ENCODE assay signal across 8 mouse cellular contexts in the genomic region with DNA sequence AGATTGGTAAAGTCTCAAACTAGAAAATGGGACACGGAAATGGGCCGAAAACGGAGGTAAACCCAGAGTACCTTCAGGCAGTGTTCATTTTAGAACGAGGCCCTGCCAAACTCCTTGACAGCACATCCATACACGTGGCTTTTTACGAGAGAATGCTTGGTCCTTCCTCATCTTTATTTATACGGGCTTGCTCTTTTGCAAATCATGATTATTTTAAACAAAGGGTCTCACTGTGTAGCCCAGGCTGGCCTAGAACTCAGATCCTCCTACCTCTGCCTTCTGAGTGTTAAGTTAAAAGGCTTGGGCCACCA. TPM values are rescaled to one million over a fixed set of nuclear protein-coding genes. Genes with fewer than 3 reads are reported as not detected.
A peak's percentile ranks its signal among the peaks of the same experiment; 100 is the strongest.
DNase-seq lines count a peak whose midpoint lies in the region; ATAC-seq and TF ChIP-seq lines count a peak whose summit lies in the region.

No protein-coding gene starts in this region.

- TF ChIP-seq POLR2A in kidney, adult 2 months (IDR thresholded peaks at IDR 0.05; ENCODE audit: low read depth, low read length) = no peak
- no peak for TF ChIP-seq POLR2A in bone marrow, adult 2 months (IDR thresholded peaks at IDR 0.05; ENCODE audit: borderline replicate concordance, control insufficient read depth, low read depth, low read length)

- intact Hi-C loops in left cerebral cortex, postnatal 10 days (cut with DNase I) = no loop called here

- no peaks in the 10 kb centered on the region for H3K9me3 ChIP-seq in hindbrain, embryonic 11.5 days (ENCODE audit: control insufficient read depth, low read length)
- H3K9me3 ChIP-seq in midbrain, embryonic 11.5 days (ENCODE audit: control insufficient read depth, low read length) = no peaks in the 10 kb centered on the region

- H3K27me3 ChIP-seq in kidney, adult 2 months (replicated peaks; ENCODE audit: control insufficient read depth, insufficient read depth, low read length) = no peaks in the 10 kb centered on the region
- no peaks in the 10 kb centered on the region for H3K27me3 ChIP-seq in hindbrain, embryonic 11.5 days (ENCODE audit: control insufficient read depth, insufficient read depth, low read length)
- no peaks in the 10 kb centered on the region for H3K27me3 ChIP-seq in midbrain, embryonic 11.5 days (ENCODE audit: control insufficient read depth, insufficient read depth, low read length)

- ATAC-seq in hindbrain, embryonic 11.5 days (ENCODE audit: low FRiP score) = no peak
- no peak for ATAC-seq in midbrain, embryonic 11.5 days (ENCODE audit: low FRiP score)

- peak overlapping the region; percentile 86 for H3K4me3 ChIP-seq in kidney, adult 2 months (ENCODE audit: insufficient read depth, low read depth, low read length)
- H3K4me3 ChIP-seq in bone marrow, adult 2 months (replicated peaks; ENCODE audit: control insufficient read depth, low read depth, low read length) = peak overlapping the region; percentile 81
- H3K4me3 ChIP-seq in hindbrain, embryonic 11.5 days (ENCODE audit: low read depth, low read length) = peak overlapping the region; percentile 94
- H3K4me3 ChIP-seq in midbrain, embryonic 11.5 days (ENCODE audit: low read depth, low read length) = peak overlapping the region; percentile 85

- no peak for TF ChIP-seq CTCF in kidney, adult 2 months (conservative IDR thresholded peaks at IDR 0.05; ENCODE audit: insufficient read depth, insufficient read length, low read depth, low read length)
- TF ChIP-seq CTCF in bone marrow, adult 2 months (IDR thresholded peaks at IDR 0.05; ENCODE audit: control insufficient read depth, insufficient read depth, low read length) = no peak

- WGBS in kidney, adult 2 months = 0% methylated on average over 7 of the region's 7 CpGs
- under 1% methylated on average over 7 of the region's 7 CpGs for WGBS in bone marrow, adult 2 months
- 1% methylated on average over 7 of the region's 7 CpGs for WGBS in hindbrain, embryonic 11.5 days
- WGBS in midbrain, embryonic 11.5 days = 0% methylated on average over 7 of the region's 7 CpGs

- peaks cover 1% of the 10 kb centered on the region; the same call in 1 of the 2 replicates for H3K36me3 ChIP-seq in kidney, adult 2 months (ENCODE audit: control insufficient read depth, insufficient read depth, low read length)
- H3K36me3 ChIP-seq in hindbrain, embryonic 11.5 days (ENCODE audit: control insufficient read depth, insufficient read depth, low read length) = peaks cover 5% of the 10 kb centered on the region; the same call in 1 of the 2 replicates
- H3K36me3 ChIP-seq in midbrain, embryonic 11.5 days (ENCODE audit: control insufficient read depth, insufficient read depth, low read length) = peaks cover 20% of the 10 kb centered on the region

- H3K4me2 ChIP-seq in hindbrain, embryonic 11.5 days (replicated peaks; ENCODE audit: low read depth, low read length) = peak overlapping the region; percentile 91
- peak overlapping the region; percentile 89 for H3K4me2 ChIP-seq in midbrain, embryonic 11.5 days

- peaks cover 7% of the 10 kb centered on the region; the same call in 1 of the 2 replicates for H3K4me1 ChIP-seq in kidney, adult 2 months (ENCODE audit: control insufficient read depth, insufficient read depth, low read length)
- H3K4me1 ChIP-seq in bone marrow, adult 2 months (ENCODE audit: control insufficient read depth, insufficient read depth, low read length) = no peaks in the 10 kb centered on the region
- no peaks in the 10 kb centered on the region for H3K4me1 ChIP-seq in hindbrain, embryonic 11.5 days (replicated peaks; ENCODE audit: control insufficient read depth, insufficient read depth, low read length)
- H3K4me1 ChIP-seq in midbrain, embryonic 11.5 days (ENCODE audit: control insufficient read depth, insufficient read depth, low read length) = peaks cover 6% of the 10 kb centered on the region

- H3K9ac ChIP-seq in hindbrain, embryonic 11.5 days (ENCODE audit: low read depth, low read length) = peak overlapping the region; percentile 80
- H3K9ac ChIP-seq in midbrain, embryonic 11.5 days (ENCODE audit: low read length) = peak overlapping the region; percentile 83

- no peak overlapping the region for H3K27ac ChIP-seq in kidney, adult 2 months (ENCODE audit: insufficient read depth, low read depth, low read length)
- peak overlapping the region; percentile 43; the same call in 1 of the 2 replicates for H3K27ac ChIP-seq in bone marrow, adult 2 months (ENCODE audit: control insufficient read depth, insufficient read depth, low read depth, low read length, poor library complexity)
- 0 out of 2 replicates have a peak overlapping the region, but pooled peaks have one; percentile 82 for H3K27ac ChIP-seq in hindbrain, embryonic 11.5 days (ENCODE audit: low read depth, low read length)
- peak overlapping the region; percentile 44; the same call in 1 of the 2 replicates for H3K27ac ChIP-seq in midbrain, embryonic 11.5 days (ENCODE audit: low read depth, low read length)

- no peak for DNase-seq in kidney, adult 2 months
- no peak for DNase-seq in kidney, postnatal 10 days
- no peak for DNase-seq in hindbrain, embryonic 11.5 days (ENCODE audit: low spot score)
- DNase-seq in midbrain, embryonic 11.5 days (ENCODE audit: low spot score, missing footprints) = no peak
- DNase-seq in T-cell, adult 2 months (ENCODE audit: low spot score) = no peak
- no peak for DNase-seq in left cerebral cortex, postnatal 10 days (ENCODE audit: extremely low spot score in 1 of 2, low spot score in 2 of 2)
- DNase-seq in spleen, adult 18-20 months = no peak

RNA-seq across cellular contexts. Expression of a gene that starts 0.6 kb away (rescaled TPM):
- polyA plus RNA-seq in kidney, adult 2 months (2012; rRNA removed) = 6.3 and 6.6 TPM in 2 replicates
- 10.7 and 21.4 TPM in 2 replicates for polyA plus RNA-seq in bone marrow, adult 2 months (2011; ENCODE audit: insufficient read depth, insufficient read length, low replicate concordance, missing spikeins)
- 43.1 and 45.5 TPM in 2 replicates for polyA plus RNA-seq in hindbrain, embryonic 11.5 days (2014; fragmentation: Nextera tagmentation; extraction: Ambion mirVana)
- 48.9 and 51.3 TPM in 2 replicates for polyA plus RNA-seq in midbrain, embryonic 11.5 days (2014; fragmentation: Nextera tagmentation; extraction: Ambion mirVana)
- 10 to 100 TPM; 36.4 to 38.5 TPM for total RNA-seq in left cerebral cortex, postnatal 10 days (2021)

RNA-seq across cellular contexts. Expression of a gene that starts 1.6 kb away (rescaled TPM):
- polyA plus RNA-seq in kidney, adult 2 months (2012; rRNA removed) = 27.5 and 31.0 TPM in 2 replicates
- 1.9 and 4.8 TPM in 2 replicates for polyA plus RNA-seq in bone marrow, adult 2 months (2011; ENCODE audit: insufficient read depth, insufficient read length, low replicate concordance, missing spikeins)
- 6.3 and 6.8 TPM in 2 replicates for polyA plus RNA-seq in hindbrain, embryonic 11.5 days (2014; fragmentation: Nextera tagmentation; extraction: Ambion mirVana)
- 5.8 and 6.8 TPM in 2 replicates for polyA plus RNA-seq in midbrain, embryonic 11.5 days (2014; fragmentation: Nextera tagmentation; extraction: Ambion mirVana)
- total RNA-seq in left cerebral cortex, postnatal 10 days (2021) = 10 to 100 TPM; 60.5 to 65.2 TPM

RNA-seq across cellular contexts. Expression of a gene that starts 27.2 kb away (rescaled TPM):
- 35.2 and 40.1 TPM in 2 replicates for polyA plus RNA-seq in kidney, adult 2 months (2012; rRNA removed)
- 23.6 and 26.4 TPM in 2 replicates for polyA plus RNA-seq in bone marrow, adult 2 months (2011; ENCODE audit: insufficient read depth, insufficient read length, low replicate concordance, missing spikeins)
- 16.7 and 20.7 TPM in 2 replicates for polyA plus RNA-seq in hindbrain, embryonic 11.5 days (2014; fragmentation: Nextera tagmentation; extraction: Ambion mirVana)
- 16.0 and 17.9 TPM in 2 replicates for polyA plus RNA-seq in midbrain, embryonic 11.5 days (2014; fragmentation: Nextera tagmentation; extraction: Ambion mirVana)
- 10 to 100 TPM; 21.8 to 24.9 TPM for total RNA-seq in left cerebral cortex, postnatal 10 days (2021)

RNA-seq across cellular contexts. Expression of a gene that starts 27.3 kb away (rescaled TPM):
- polyA plus RNA-seq in kidney, adult 2 months (2012; rRNA removed) = 49.7 and 52.0 TPM in 2 replicates
- 5.3 and 5.5 TPM in 2 replicates for polyA plus RNA-seq in bone marrow, adult 2 months (2011; ENCODE audit: insufficient read depth, insufficient read length, low replicate concordance, missing spikeins)
- 27.8 and 29.5 TPM in 2 replicates for polyA plus RNA-seq in hindbrain, embryonic 11.5 days (2014; fragmentation: Nextera tagmentation; extraction: Ambion mirVana)
- 25.9 and 29.7 TPM in 2 replicates for polyA plus RNA-seq in midbrain, embryonic 11.5 days (2014; fragmentation: Nextera tagmentation; extraction: Ambion mirVana)
- total RNA-seq in left cerebral cortex, postnatal 10 days (2021) = 100 to 1,000 TPM in 1 of 2 experiments, 10 to 100 TPM in 1; 99.9 to 101 TPM
